Mouse (Mus musculus): ENCODE results near the gene Hbb-y. TPM values are rescaled to one million over a fixed set of nuclear protein-coding genes. Genes with fewer than 3 reads are reported as not detected.
A peak's percentile ranks its signal among the peaks of the same experiment; 100 is the strongest.

Hbb-y gene
- total and polyA plus RNA-seq, 3 experiments: 0.11 TPM; not detected in 2

- TF ChIP-seq HCFC1 (IDR thresholded peaks at IDR 0.05; ENCODE audit: low read depth, low read length): 0 out of 2 replicates have a peak, but pooled peaks have one; percentile 26
- TF ChIP-seq MAZ (IDR thresholded peaks at IDR 0.05; ENCODE audit: low read depth, low read length): peak; percentile 60; the same call in 1 of the 2 replicates
- 0 out of 2 replicates have a peak, but pooled peaks have one; percentile 9 for TF ChIP-seq CHD2 (IDR thresholded peaks at IDR 0.05; ENCODE audit: low read length)
- TF ChIP-seq ZMIZ1 (IDR thresholded peaks at IDR 0.05; ENCODE audit: low read depth, low read length): peak; percentile 83
- TF ChIP-seq POLR2AphosphoS5 (IDR thresholded peaks at IDR 0.05; ENCODE audit: borderline replicate concordance, low read depth, low read length): no peak
- peak; percentile 52; the same call in 1 of the 2 replicates for TF ChIP-seq JUND (IDR thresholded peaks at IDR 0.05; ENCODE audit: low read depth, low read length)
- peak; percentile 89 for TF ChIP-seq TCF12 (IDR thresholded peaks at IDR 0.05; ENCODE audit: low read depth, low read length)
- TF ChIP-seq SIN3A (IDR thresholded peaks at IDR 0.05; ENCODE audit: low read length): peak; percentile 79
- no peak for TF ChIP-seq CTCF (IDR thresholded peaks at IDR 0.05 in 2 of 3, conservative IDR thresholded peaks at IDR 0.05 in 1 of 3; ENCODE audit: control insufficient read depth in 1 of 3, insufficient read depth in 1 of 3, low read depth in 2 of 3, low read length in 3 of 3, poor library complexity in 1 of 3, severe bottlenecking in 1 of 3)
- TF ChIP-seq ETS1 (IDR thresholded peaks at IDR 0.05; ENCODE audit: low read depth, low read length): peak; percentile 91
- peak; percentile 64; the same call in 1 of the 2 replicates for TF ChIP-seq MYC (IDR thresholded peaks at IDR 0.05; ENCODE audit: low read depth, low read length)
- TF ChIP-seq MYB (IDR thresholded peaks at IDR 0.05; ENCODE audit: low read depth, low read length): no peak
- TF ChIP-seq RCOR1 (IDR thresholded peaks at IDR 0.05; ENCODE audit: low read depth, low read length): peak; percentile 81
- 0 out of 2 replicates have a peak, but pooled peaks have one; percentile 43 for TF ChIP-seq TBP (IDR thresholded peaks at IDR 0.05; ENCODE audit: low read depth, low read length)
- TF ChIP-seq BHLHE40 (IDR thresholded peaks at IDR 0.05; ENCODE audit: borderline replicate concordance, low read depth, low read length): 0 out of 2 replicates have a peak, but pooled peaks have one; percentile 17
- peak; percentile 51; the same call in 1 of the 2 replicates for TF ChIP-seq MXI1 (IDR thresholded peaks at IDR 0.05; ENCODE audit: low read depth, low read length)
- peak; percentile 93 for TF ChIP-seq GATA1 (IDR thresholded peaks at IDR 0.05; ENCODE audit: low read depth, low read length)
- TF ChIP-seq TAL1 (IDR thresholded peaks at IDR 0.05; ENCODE audit: low read length): peak; percentile 86
- TF ChIP-seq ZKSCAN1 (IDR thresholded peaks at IDR 0.05; ENCODE audit: low read depth, low read length): no peak
- TF ChIP-seq GABPA (IDR thresholded peaks at IDR 0.05; ENCODE audit: low read depth, low read length): 0 out of 2 replicates have a peak, but pooled peaks have one; percentile 61
- TF ChIP-seq EP300 (IDR thresholded peaks at IDR 0.05; ENCODE audit: low read depth in 1 of 2, low read length in 2 of 2): peak; percentile 86 to 90
- Histone ChIP-seq H3K9me3 (replicated peaks; ENCODE audit: insufficient read depth, low read length) (no peaks in the 10 kb centered on the region), H3K27me3 (ENCODE audit: control insufficient read depth in 1 of 2, insufficient read depth in 2 of 2, low read length in 2 of 2) (no peaks in the 10 kb centered on the region), H3K9ac (ENCODE audit: control insufficient read depth, low read depth, low read length, poor library complexity, severe bottlenecking) (peak overlapping the region; percentile 39), H3K27ac (ENCODE audit: control insufficient read depth, low read depth, low read length) (peak overlapping the region; percentile 96), H3K79me2 (ENCODE audit: control insufficient read depth, insufficient read depth, low read length, poor library complexity) (no peaks in the 10 kb centered on the region), H3K4me3 (ENCODE audit: control insufficient read depth in 1 of 2, insufficient read depth in 1 of 2, low read depth in 2 of 2, low read length in 2 of 2) (peak overlapping the region in 1 of 2 experiments; percentile 30; a peak in 2 of 4 replicates), H3K36me3 (ENCODE audit: control insufficient read depth in 1 of 2, insufficient read depth in 2 of 2, low read length in 2 of 2) (peaks cover 0 to 48% of the 10 kb centered on the region in 2 experiments; a peak in 2 of 4 replicates), H3K4me1 (ENCODE audit: control insufficient read depth in 1 of 2, insufficient read depth in 2 of 2, low read length in 2 of 2) (peaks cover 11 to 32% of the 10 kb centered on the region in 2 experiments)
- DNase-seq (ENCODE audit: low read depth, low spot score): peak; percentile 90
These were observed 6.1 kb upstream of the Hbb-y start for GRCm38 (mm10) chr7:103859076-103859475.

All from MEL (cell line).